Mouse (Mus musculus) C2C12 (cell line): ENCODE data around the gene Cnn1. TPM values are rescaled to one million over a fixed set of nuclear protein-coding genes. Genes with fewer than 3 reads are reported as not detected.

ENCODE experiments used
- H3K27me3 ChIP-seq: one replicate; pipeline ENCODE4 v1.6.1; 2011; ENCODE audit not compliant: control insufficient read depth, insufficient read depth, insufficient read length
- H3K36me3 ChIP-seq: one replicate; pipeline ENCODE4 v1.6.1; 2011; ENCODE audit not compliant: control insufficient read depth, insufficient read depth
- H3K4me3 ChIP-seq: one replicate; pipeline ENCODE4 v1.5.1; 2011; ENCODE audit warnings: mild to moderate bottlenecking, control low read depth; ENCODE audit not compliant: poor library complexity, insufficient read depth, severe bottlenecking
- H3K79me2 ChIP-seq: one replicate; pipeline ENCODE4 v1.6.1; 2011; ENCODE audit not compliant: control insufficient read depth, insufficient read depth
- H3K79me3 ChIP-seq: one replicate; pipeline ENCODE4 v1.6.1; 2011; ENCODE audit warnings: low read depth, control low read depth
- H3ac ChIP-seq: one replicate; pipeline ENCODE3; 2011; ENCODE audit warnings: low read depth; ENCODE audit not compliant: control insufficient read depth, insufficient read length
- CEBPB ChIP-seq: IDR thresholded peaks from one replicate; pipeline ENCODE4 v1.6.1; 2011; ENCODE audit warnings: low read depth, mild to moderate bottlenecking, control low read depth, moderate library complexity
- CTCF ChIP-seq: IDR thresholded peaks from one replicate; pipeline ENCODE4 v1.5.1; 2011; ENCODE audit not compliant: control insufficient read depth, insufficient read depth, insufficient read length
- FOSL1 ChIP-seq: IDR thresholded peaks from one replicate; pipeline ENCODE4 v1.8.0; 2011; ENCODE audit warnings: mild to moderate bottlenecking, low read length; ENCODE audit not compliant: poor library complexity, insufficient read depth, severe bottlenecking
- MAX ChIP-seq: IDR thresholded peaks from one replicate; pipeline ENCODE4 v1.6.1; 2011; ENCODE audit warnings: mild to moderate bottlenecking, control low read depth
- MYOD1 ChIP-seq: IDR thresholded peaks from one replicate; pipeline ENCODE4 v1.6.1; 2011; ENCODE audit warnings: low read depth; ENCODE audit not compliant: control insufficient read depth, insufficient read length
- MYOG ChIP-seq: IDR thresholded peaks from one replicate; pipeline ENCODE4 v1.6.1; 2011; ENCODE audit not compliant: control insufficient read depth, insufficient read length; ENCODE audit errors: extremely low read depth
- USF1 ChIP-seq: IDR thresholded peaks from one replicate; pipeline ENCODE4 v1.6.1; 2011; ENCODE audit warnings: low read depth, mild to moderate bottlenecking, control low read depth, moderate library complexity
- polyA plus RNA-seq: library from polyadenylated mRNA; unstranded; fragments of >200 nt; fragmentation: generic; extraction: Trizol; gene quantifications from one replicate; pipeline ENCODE4 v1.2.1, GENCODE M21; 2012; ENCODE audit warnings: missing spikeins

Cnn1 gene
- polyA plus RNA-seq, 1 experiment, result 52.4 TPM

DNA sequence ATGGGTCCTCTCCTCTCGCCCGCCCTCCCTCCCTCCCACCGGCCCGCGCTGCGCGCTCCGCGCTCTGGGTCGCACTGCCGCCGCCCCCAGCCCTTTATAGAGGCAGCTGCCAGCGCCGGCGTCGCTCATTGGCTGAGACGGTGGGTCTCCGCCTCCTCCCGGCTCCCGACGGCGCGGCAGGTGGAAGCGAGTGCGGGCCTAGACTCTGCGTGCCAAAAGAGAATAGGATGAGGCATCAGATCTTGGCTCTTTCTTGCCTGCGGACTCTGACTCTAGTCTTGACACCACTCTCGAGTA, 47.1 kb upstream of the Cnn1 start, which contains the start of gene Elavl3:
TSS of gene Elavl3 (minus strand) at position 66 of the 297 bp plus-strand sequence.
- Histone ChIP-seq H3K27me3 (peaks cover 52% of the 10 kb centered on the region), H3K4me3 (no peak within 1 kb of the TSS), H3ac (no peak within 1 kb of the TSS), H3K36me3 (no peaks in the 10 kb centered on the region), H3K79me2 (no peaks in the 10 kb centered on the region), H3K79me3 (no peaks in the 10 kb centered on the region)
- TF ChIP-seq MAX (no peak), USF1 (no peak), CEBPB (no peak), FOSL1 (no peak), MYOD1 (no peak), CTCF (no peak), MYOG (no peak)

DNA sequence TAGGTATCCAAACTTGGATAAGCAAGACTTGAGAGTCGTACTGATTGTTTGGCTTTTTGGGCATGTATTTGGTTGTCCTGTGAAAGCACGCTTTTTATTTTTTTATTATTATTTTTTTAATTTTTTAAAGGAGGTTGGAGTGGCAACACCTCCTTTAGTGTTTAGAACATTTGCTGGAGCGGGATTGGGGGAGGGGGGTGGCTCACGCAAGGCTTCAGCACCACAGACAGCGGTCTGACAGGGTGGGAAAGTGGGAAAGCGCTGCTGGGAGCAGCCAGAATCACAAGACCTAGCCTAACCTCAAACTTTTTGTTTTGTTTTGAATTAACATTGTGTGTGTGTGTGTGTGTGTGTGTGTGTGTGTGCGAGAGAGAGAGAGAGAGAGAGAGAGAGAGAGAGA, 45.4 kb upstream of the Cnn1 start:
- Histone ChIP-seq H3K79me2 (no peaks in the 10 kb centered on the region), H3K36me3 (peaks cover 6% of the 10 kb centered on the region), H3K27me3 (peaks cover 37% of the 10 kb centered on the region), H3K79me3 (no peaks in the 10 kb centered on the region), H3K4me3 (no peak overlapping the region), H3ac (no peak overlapping the region)
- no peak for TF ChIP-seq CEBPB
- no peak for TF ChIP-seq MYOD1
- no peak for TF ChIP-seq MAX

DNA sequence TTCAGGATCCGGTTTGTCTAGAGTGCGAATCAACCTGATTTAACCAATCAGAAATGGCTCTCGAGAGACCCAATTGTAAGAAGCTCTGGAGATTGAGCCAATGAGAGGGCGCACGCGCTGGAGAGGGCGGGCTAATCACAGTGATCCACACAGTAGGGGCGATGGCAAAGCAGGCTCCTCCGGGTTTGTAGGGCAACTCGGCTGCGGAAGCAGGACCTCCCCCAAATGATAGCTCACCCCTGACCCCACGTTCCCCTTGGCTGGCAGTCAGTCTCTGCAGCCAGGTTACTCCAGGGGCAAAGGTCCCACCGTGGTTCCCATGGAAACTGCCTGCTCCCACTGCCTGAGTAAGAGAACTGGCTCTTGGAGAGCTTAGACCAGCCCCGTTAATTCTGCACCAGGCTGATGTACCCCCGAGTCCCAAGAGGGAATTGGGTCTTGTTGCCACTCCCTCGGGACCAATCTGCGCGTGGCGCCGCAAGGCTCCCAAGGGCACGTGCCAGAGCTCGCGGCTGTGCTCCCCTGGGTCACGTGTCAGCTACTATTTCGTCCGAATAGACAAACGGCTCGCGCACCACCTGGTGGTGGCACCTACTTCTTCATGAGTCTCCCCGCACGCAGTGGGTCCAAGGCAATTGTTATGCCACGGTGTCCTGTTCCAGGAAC, 44.5 kb upstream of the Cnn1 start:
- no peak overlapping the region for H3K4me3 ChIP-seq
- peaks cover 28% of the 10 kb centered on the region for H3K27me3 ChIP-seq
- no peak for TF ChIP-seq CEBPB
- TF ChIP-seq CTCF, result no peak
- peak; percentile 66 for TF ChIP-seq USF1
- TF ChIP-seq MAX, result no peak
- no peak for TF ChIP-seq MYOG

DNA sequence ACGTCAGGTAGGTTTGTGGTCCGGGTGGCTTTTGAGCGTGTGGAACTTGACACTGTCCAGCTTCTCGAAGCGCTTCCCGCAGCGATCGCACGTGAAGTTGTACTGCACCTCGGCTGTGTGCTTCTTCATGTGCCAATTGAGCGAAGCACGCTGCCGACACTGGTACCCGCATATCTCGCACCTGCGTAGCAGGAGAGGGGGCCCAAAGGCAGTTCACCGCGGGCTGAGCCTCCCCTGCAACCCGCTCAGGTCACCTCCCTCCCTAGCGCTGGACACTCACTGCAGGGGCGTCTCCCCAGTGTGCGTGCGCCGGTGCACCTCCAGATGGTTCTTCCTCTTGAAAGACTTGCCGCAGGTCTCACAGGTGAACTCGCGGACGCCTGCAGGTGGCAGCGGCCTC, 43.3 kb upstream of the Cnn1 start:
- H3K79me3 ChIP-seq, result no peaks in the 10 kb centered on the region
- H3K27me3 ChIP-seq, result peaks cover 20% of the 10 kb centered on the region
- peaks cover 7% of the 10 kb centered on the region for H3K36me3 ChIP-seq
- TF ChIP-seq CEBPB (no peak), MYOG (no peak), CTCF (no peak), USF1 (no peak), MAX (no peak), MYOD1 (no peak), FOSL1 (no peak)
- no peak overlapping the region for H3ac ChIP-seq
- no peaks in the 10 kb centered on the region for H3K79me2 ChIP-seq
- no peak overlapping the region for H3K4me3 ChIP-seq

More for the DNA sequence above, 44.5 kb upstream of the Cnn1 start:
- Histone ChIP-seq H3ac (no peak overlapping the region), H3K79me2 (no peaks in the 10 kb centered on the region), H3K79me3 (no peaks in the 10 kb centered on the region), H3K36me3 (peaks cover 7% of the 10 kb centered on the region)

DNA sequence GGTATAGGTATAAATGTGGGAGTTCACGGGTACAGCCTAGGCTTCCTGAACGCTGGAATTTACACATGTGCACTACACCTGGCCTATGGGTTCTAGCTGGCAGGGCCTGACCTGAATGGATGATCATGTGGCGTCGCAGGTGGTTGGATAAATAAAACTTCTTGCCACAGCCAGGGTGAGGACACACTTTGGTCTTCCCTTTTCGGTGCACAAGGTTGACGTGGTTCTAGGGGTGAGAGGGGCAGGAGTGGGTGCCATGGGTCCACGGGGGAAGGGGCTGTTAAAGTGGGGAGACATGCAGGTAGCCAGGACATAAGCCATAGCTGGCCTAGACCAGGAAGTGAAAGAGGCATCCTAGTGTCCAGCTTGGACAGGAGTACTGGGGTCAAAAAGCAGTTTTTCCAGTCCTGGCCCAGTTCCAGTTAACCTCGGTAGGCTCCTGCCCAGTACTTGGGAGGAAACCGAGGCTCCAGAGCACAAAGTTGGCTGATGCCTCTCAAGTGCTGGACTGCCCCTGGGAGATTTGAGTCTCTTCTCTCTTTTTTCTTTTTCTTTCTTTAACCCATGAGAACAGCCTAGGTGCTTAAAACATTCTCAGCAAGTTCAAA, 42.6 kb upstream of the Cnn1 start:
- Histone ChIP-seq H3K79me2 (no peaks in the 10 kb centered on the region), H3K4me3 (no peak overlapping the region), H3ac (no peak overlapping the region), H3K36me3 (peaks cover 7% of the 10 kb centered on the region), H3K79me3 (no peaks in the 10 kb centered on the region), H3K27me3 (peaks cover 13% of the 10 kb centered on the region)
- TF ChIP-seq MAX (no peak), MYOD1 (no peak), CEBPB (no peak), CTCF (no peak), USF1 (no peak), FOSL1 (no peak), MYOG (no peak)

DNA sequence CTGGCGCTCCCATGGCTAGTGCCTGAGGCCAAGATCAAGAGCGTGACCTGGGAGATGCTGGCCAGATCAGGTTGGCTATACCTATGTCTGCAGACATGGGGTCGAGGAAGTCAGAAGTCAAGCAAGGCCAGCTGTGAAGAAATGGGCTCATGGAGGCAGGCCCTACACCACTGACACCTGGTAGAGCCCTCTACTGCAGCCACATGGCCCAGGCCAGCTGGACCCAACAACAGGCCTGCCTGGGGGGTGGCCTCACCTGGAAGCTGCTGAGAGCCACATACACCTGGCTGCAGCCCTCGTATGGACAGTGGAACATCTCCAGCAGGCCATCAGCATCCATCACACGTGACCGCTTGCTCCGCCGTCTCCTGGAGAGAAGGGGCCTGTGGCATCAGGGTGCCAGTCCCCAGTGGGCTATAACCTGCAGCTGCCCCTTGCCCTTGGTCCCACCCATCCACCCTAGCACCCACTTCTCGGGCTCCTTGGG, 41.9 kb upstream of the Cnn1 start:
- no peaks in the 10 kb centered on the region for H3K79me2 ChIP-seq
- peaks cover 7% of the 10 kb centered on the region for H3K36me3 ChIP-seq
- TF ChIP-seq MYOG, result no peak
- no peak for TF ChIP-seq USF1
- no peak for TF ChIP-seq MYOD1
- no peak for TF ChIP-seq MAX
- TF ChIP-seq CTCF, result no peak
- TF ChIP-seq CEBPB, result no peak
- TF ChIP-seq FOSL1, result no peak
- no peak overlapping the region for H3K4me3 ChIP-seq
- peaks cover 7% of the 10 kb centered on the region for H3K27me3 ChIP-seq
- no peak overlapping the region for H3ac ChIP-seq
- H3K79me3 ChIP-seq, result no peaks in the 10 kb centered on the region
